Mouse (Mus musculus): ENCODE measurements around the gene Immp2l.

The Immp2l gene

GRCm38 (mm10) chr12:41558956-41559735 is 535.3 kb downstream of the Immp2l start:
- peak; percentile 18 to 42 for DNase-seq

GRCm38 (mm10) chr12:41565540-41566432 is 541.9 kb downstream of the Immp2l start:
- DNase-seq = peak; percentile 12 to 28

GRCm38 (mm10) chr12:41566433-41566794 is 542.5 kb downstream of the Immp2l start:
- DNase-seq = no peak

GRCm38 (mm10) chr12:41573754-41574153 is 549.9 kb downstream of the Immp2l start:
- no peak for DNase-seq

GRCm38 (mm10) chr12:41575221-41575620 is 551.3 kb downstream of the Immp2l start:
- DNase-seq = no peak

GRCm38 (mm10) chr12:41593401-41593800 is 569.5 kb downstream of the Immp2l start:
- DNase-seq = peak; percentile 2 to 3

- DNase-seq = no peak
Observed at GRCm38 (mm10) chr12:41594037-41594436, 570.1 kb downstream of the Immp2l start.

GRCm38 (mm10) chr12:41615271-41615670 is 591.4 kb downstream of the Immp2l start:
- DNase-seq = no peak

GRCm38 (mm10) chr12:41621341-41621740 is 597.5 kb downstream of the Immp2l start:
- no peak for DNase-seq

- no peak for DNase-seq
Observed at GRCm38 (mm10) chr12:41643262-41643661, 619.4 kb downstream of the Immp2l start.

GRCm38 (mm10) chr12:41644802-41645551 is 621.1 kb downstream of the Immp2l start:
- peak in 1 of 2 experiments; percentile 1 for DNase-seq

- DNase-seq = no peak
Observed at GRCm38 (mm10) chr12:41646956-41647575, 623.2 kb downstream of the Immp2l start.

GRCm38 (mm10) chr12:41647675-41648074 is 623.8 kb downstream of the Immp2l start:
- DNase-seq = no peak

- no peak for DNase-seq
Observed at GRCm38 (mm10) chr12:41649826-41650541, 626.1 kb downstream of the Immp2l start.

GRCm38 (mm10) chr12:41668280-41668679 is 644.4 kb downstream of the Immp2l start:
- no peak for DNase-seq

- no peak for DNase-seq
Observed at GRCm38 (mm10) chr12:41669481-41669880, 645.6 kb downstream of the Immp2l start.

- no peak for DNase-seq
Observed at GRCm38 (mm10) chr12:41674861-41675260, 651.0 kb downstream of the Immp2l start.

- peak; percentile 11 to 18 for DNase-seq
Observed at GRCm38 (mm10) chr12:41680141-41680540, 656.3 kb downstream of the Immp2l start.

- no peak for DNase-seq
Observed at GRCm38 (mm10) chr12:41682141-41682540, 658.3 kb downstream of the Immp2l start.

GRCm38 (mm10) chr12:41689809-41690208 is 665.9 kb downstream of the Immp2l start:
- DNase-seq = no peak

GRCm38 (mm10) chr12:41710608-41711007 is 686.7 kb downstream of the Immp2l start:
- no peak for DNase-seq

GRCm38 (mm10) chr12:41716946-41717345 is 693.1 kb downstream of the Immp2l start:
- no peak for DNase-seq

All from kidney, postnatal 4 days (tissue).